Mouse (Mus musculus) forebrain, embryonic 16.5 days (tissue): ENCODE measurements around the gene Art3. TPM values are rescaled to one million over a fixed set of nuclear protein-coding genes. Genes with fewer than 3 reads are reported as not detected.

Experiments
- ATAC-seq: fragments of 200-750 bp; cut with Nextera tagmentation; 2 replicates; pipeline ENCODE4 v1.8.0; 2017; ENCODE audit warnings: mild to moderate bottlenecking, moderate library complexity
- H3K27ac ChIP-seq: fragments of 300-500 bp; sonication (generic); 2 replicates; pipeline ENCODE4 v1.5.1; 2014; ENCODE audit warnings: low read length, control low read depth
- H3K27me3 ChIP-seq: fragments of 300-500 bp; sonication (generic); replicated peaks from 2 replicates; pipeline ENCODE4 v1.6.1; 2014; ENCODE audit warnings: low read length; ENCODE audit not compliant: control insufficient read depth, insufficient read depth
- H3K36me3 ChIP-seq: fragments of 300-500 bp; sonication (generic); 2 replicates; pipeline ENCODE4 v1.6.1; 2014; ENCODE audit not compliant: control insufficient read depth, insufficient read depth
- H3K4me1 ChIP-seq: fragments of 300-500 bp; sonication (generic); replicated peaks from 2 replicates; pipeline ENCODE4 v1.6.1; 2014; ENCODE audit warnings: low read length; ENCODE audit not compliant: control insufficient read depth, insufficient read depth
- H3K4me2 ChIP-seq: fragments of 300-500 bp; sonication (generic); 2 replicates; pipeline ENCODE4 v1.6.1; 2014; ENCODE audit warnings: mild to moderate bottlenecking, low read length, control low read depth
- H3K4me3 ChIP-seq: fragments of 300-500 bp; sonication (generic); replicated peaks from 2 replicates; pipeline ENCODE4 v1.5.1; 2014; ENCODE audit warnings: mild to moderate bottlenecking, low read length, control low read depth
- H3K9ac ChIP-seq: fragments of 300-500 bp; sonication (generic); replicated peaks from 2 replicates; pipeline ENCODE4 v1.6.1; 2014; ENCODE audit warnings: low read depth, low read length, control low read depth
- H3K9me3 ChIP-seq: fragments of 300-500 bp; sonication (generic); 2 replicates; pipeline ENCODE4 v1.6.1; 2016; ENCODE audit warnings: low read length; ENCODE audit not compliant: control insufficient read depth
- WGBS: fragments of 180-500 bp; shearing (Covaris S2); extraction: QIAGEN DNeasy Blood & Tissue Kit; methylation state at CpG from one replicate; pipeline ENCODE4 v1.1.7; 2014; 5-methylcytosine and 5-hydroxymethylcytosine counted together
- polyA plus RNA-seq: library from polyadenylated mRNA; unstranded; fragments of >200 nt; fragmentation: Nextera tagmentation; extraction: Ambion mirVana; gene quantifications from 2 replicates; pipeline ENCODE4 v1.2.1, GENCODE M21; 2015

Art3 gene
- polyA plus RNA-seq, 1 experiment from 2014 or later, result 3.5 TPM

DNA sequence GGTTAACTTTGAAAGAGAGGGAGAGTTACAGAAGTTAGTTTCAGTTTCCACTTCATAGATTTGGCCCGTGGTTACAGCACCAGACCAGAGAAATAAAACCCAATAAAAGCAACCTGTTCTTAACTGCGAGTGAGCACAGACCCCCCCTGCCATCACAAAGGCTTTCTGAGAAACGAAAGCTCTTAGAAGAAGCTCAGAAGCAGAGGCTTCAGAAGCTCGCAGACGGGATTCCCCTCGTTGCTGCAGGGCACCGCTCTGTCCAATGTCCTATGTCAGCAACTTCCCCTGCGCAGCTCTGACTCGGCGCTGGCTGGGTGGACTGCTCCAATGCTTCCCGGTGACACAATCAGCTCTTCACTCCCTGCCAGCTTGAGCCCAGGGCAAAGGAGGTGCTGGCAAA lies 21.9 kb downstream of the Art3 start:
- ATAC-seq, result no peak
- Histone ChIP-seq H3K4me3 (no peak overlapping the region), H3K4me1 (peaks cover 3% of the 10 kb centered on the region; the same call in 1 of the 2 replicates), H3K9ac (no peak overlapping the region), H3K4me2 (peak overlapping the region; percentile 22), H3K27me3 (no peaks in the 10 kb centered on the region), H3K9me3 (no peaks in the 10 kb centered on the region), H3K36me3 (no peaks in the 10 kb centered on the region), H3K27ac (no peak overlapping the region)
- WGBS, result 54% methylated on average over 11 of the region's 11 CpGs

DNA sequence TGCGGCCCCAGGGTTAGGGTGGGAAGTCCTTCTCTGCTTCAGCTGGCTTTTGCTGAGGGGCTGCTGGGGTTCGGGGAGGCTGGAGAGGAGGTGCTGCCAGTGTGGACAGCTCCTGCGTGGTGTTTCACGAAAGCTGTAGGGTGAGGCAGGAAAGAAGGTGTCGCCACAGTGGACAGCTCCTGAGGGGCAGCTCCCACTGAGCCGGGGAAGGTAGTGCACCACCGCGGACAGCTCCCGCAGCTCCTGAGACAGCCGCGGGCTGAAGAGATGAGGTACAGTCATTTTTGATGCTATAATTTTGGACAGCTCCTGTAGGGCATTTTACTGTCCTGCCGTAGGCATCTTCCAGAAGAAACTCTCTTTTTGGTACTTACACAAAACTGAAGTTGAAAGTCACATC lies 26.4 kb downstream of the Art3 start:
- Histone ChIP-seq H3K27ac (no peak overlapping the region), H3K27me3 (no peaks in the 10 kb centered on the region), H3K9ac (no peak overlapping the region), H3K4me2 (no peak overlapping the region), H3K36me3 (no peaks in the 10 kb centered on the region), H3K9me3 (no peaks in the 10 kb centered on the region), H3K4me3 (no peak overlapping the region), H3K4me1 (no peaks in the 10 kb centered on the region)
- no peak for ATAC-seq
- WGBS, result 62% methylated on average over 11 of the region's 12 CpGs

DNA sequence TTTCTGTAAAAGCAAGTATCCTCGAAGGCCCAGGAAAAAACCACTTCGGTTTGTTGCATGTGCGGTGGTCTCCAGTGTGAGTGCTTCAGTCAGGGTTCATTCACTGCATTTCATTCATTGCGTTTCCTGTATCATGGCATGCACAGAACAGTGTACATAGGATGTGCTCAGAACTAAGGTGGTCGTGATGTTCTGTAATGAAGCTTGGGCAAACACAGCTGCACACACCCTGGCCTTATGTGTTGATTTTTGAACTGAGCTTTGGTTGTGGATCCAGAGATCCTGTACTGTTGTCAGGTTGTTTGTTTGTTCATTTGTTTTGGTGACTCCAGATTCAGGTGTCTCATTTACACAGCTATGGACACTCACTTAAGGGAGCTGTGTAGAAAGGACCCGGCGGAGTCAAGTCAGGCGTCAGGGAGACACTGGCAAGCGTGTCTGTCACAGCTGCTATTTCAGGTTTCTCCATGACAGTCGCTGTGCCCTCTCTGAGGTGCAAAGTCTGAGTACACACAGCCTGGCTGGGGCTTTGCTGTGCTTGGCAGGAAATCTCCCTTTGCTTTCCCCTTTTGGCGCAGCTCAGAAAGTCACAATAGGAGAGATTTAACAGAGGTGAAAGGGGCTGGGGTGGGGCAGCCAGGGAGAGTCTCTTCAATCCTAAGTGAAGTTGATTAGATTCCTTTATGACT lies 27.3 kb downstream of the Art3 start:
- Histone ChIP-seq H3K27ac (no peak overlapping the region), H3K36me3 (no peaks in the 10 kb centered on the region), H3K4me2 (no peak overlapping the region), H3K9me3 (no peaks in the 10 kb centered on the region), H3K4me1 (no peaks in the 10 kb centered on the region), H3K27me3 (no peaks in the 10 kb centered on the region), H3K9ac (no peak overlapping the region), H3K4me3 (no peak overlapping the region)
- WGBS, result 76% methylated on average over 11 of the region's 11 CpGs
- ATAC-seq, result no peak

DNA sequence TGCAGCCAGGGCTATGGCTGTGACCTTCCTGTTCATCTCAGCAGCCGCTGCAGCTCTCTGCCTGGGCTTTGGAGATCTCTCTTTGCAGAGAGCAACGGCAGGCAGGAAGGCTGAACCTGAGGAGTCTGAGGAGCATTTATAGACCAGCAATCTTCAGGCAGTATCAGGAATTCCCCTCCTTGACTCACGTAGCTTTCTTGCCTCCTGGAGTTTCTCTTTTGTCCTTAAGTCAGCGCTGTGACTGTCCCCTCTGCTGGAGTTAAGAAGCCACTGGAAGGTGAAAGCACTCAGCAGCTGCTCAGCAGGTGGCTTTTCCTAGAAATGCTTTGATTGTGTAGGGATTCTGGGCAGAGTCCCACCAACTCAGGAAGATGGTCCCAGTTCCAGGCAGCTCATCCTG lies 31.6 kb downstream of the Art3 start:
- Histone ChIP-seq H3K9me3 (no peaks in the 10 kb centered on the region), H3K27me3 (no peaks in the 10 kb centered on the region), H3K27ac (no peak overlapping the region), H3K4me2 (no peak overlapping the region), H3K4me1 (no peaks in the 10 kb centered on the region), H3K36me3 (no peaks in the 10 kb centered on the region), H3K4me3 (no peak overlapping the region), H3K9ac (no peak overlapping the region)
- no peak for ATAC-seq
- 6% methylated on average over 4 of the region's 4 CpGs for WGBS

DNA sequence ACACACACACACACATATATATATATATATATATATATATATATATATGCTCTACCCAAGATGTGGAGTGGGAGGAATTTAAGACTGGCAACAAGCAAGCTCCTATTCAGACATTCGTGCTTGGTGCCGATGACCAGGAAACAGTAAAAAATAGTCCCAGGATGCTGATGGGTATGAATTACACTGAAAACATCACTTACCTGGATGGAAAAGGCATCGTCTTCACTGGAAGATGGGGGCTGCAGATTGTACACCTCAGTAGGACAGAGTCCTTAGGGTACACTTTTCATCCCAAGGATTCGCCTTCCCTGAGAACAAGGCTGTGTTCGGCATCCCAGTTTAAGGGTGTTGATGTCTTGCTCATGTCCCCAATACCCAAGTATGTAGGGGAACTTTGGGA lies 32.4 kb downstream of the Art3 start:
- Histone ChIP-seq H3K9me3 (no peaks in the 10 kb centered on the region), H3K36me3 (no peaks in the 10 kb centered on the region), H3K4me3 (no peak overlapping the region), H3K9ac (no peak overlapping the region), H3K4me1 (no peaks in the 10 kb centered on the region), H3K4me2 (no peak overlapping the region), H3K27me3 (no peaks in the 10 kb centered on the region), H3K27ac (no peak overlapping the region)
- 92% methylated on average over 5 of the region's 5 CpGs for WGBS
- no peak for ATAC-seq

DNA sequence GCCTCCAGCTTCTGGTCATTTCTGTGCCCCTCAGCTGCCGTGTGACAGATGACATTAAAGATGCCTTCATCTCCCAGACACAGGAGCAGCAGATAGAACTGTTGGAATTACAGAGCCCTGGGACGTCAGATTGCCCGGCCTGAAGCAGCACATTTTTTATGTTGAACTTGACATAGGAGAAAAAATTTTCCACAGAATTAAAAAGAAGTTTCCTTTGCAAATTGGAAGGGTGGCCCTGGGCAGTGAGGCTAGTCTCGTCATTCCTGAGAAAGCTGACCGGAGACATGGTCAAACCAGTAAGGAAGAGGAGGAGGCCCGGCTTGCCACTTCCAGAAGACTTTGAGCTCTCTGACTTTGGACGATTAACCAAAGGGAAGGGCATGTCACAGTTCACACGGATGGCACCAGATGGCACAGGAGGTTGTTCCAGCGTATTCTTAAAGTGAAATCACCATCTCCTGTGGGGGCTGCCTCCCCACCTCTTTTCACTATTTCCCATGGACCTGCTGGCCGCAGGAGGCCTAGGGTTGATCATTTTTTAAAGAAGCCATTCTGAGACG lies 33.6 kb downstream of the Art3 start:
- Histone ChIP-seq H3K4me3 (no peak overlapping the region), H3K36me3 (no peaks in the 10 kb centered on the region), H3K9ac (no peak overlapping the region), H3K9me3 (no peaks in the 10 kb centered on the region), H3K4me1 (peaks cover 3% of the 10 kb centered on the region), H3K4me2 (no peak overlapping the region), H3K27ac (no peak overlapping the region), H3K27me3 (no peaks in the 10 kb centered on the region)
- WGBS, result 79% methylated on average over 11 of the region's 11 CpGs
- no peak for ATAC-seq

DNA sequence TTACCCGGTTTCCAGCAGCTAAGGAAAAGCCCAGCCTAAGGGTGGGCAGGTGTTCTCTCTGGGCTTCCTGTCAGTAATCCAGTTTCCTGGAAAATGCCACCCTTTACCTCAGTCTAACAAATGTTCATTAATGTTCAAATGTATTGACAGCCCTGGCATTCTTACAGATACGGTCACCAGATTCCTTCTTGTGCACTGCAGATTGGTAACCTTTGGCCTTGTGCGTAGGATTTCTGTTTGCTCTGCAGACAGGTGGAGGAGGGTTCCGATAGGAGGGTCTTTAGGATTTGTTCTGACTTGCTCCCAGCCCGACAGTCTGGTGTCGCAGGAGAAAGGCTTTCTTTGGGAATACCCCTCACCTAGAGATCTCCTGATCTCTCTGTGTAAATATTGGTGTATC lies 34.9 kb downstream of the Art3 start:
- H3K9ac ChIP-seq, result no peak overlapping the region
- H3K36me3 ChIP-seq, result no peaks in the 10 kb centered on the region
- H3K4me1 ChIP-seq, result peaks cover 9% of the 10 kb centered on the region
- no peak for ATAC-seq
- no peak overlapping the region for H3K27ac ChIP-seq
- H3K4me2 ChIP-seq, result no peak overlapping the region
- H3K4me3 ChIP-seq, result no peak overlapping the region
- H3K27me3 ChIP-seq, result no peaks in the 10 kb centered on the region
- WGBS, result 86% methylated on average over 6 of the region's 6 CpGs
- H3K9me3 ChIP-seq, result no peaks in the 10 kb centered on the region

DNA sequence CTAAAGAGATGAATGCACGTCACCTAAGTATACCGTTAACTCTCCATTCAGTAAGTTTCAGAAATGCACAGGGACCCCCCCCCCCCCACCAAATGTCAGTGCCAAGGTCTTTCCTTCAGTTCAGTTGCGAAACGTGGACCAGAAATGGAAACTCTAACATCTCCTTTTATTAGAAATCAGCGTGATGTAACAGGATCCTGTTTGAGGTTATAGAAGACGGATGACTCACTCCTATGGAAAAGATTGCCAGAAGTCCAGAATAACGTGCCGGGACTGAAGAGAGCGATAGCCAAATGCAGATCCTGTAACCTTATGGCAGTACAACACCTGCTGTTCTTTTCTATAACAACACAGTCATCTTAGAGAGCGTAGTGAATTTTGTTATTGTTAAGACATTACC lies 36.8 kb downstream of the Art3 start:
- Histone ChIP-seq H3K9me3 (no peaks in the 10 kb centered on the region), H3K4me2 (no peak overlapping the region), H3K4me3 (no peak overlapping the region), H3K9ac (no peak overlapping the region), H3K27ac (no peak overlapping the region), H3K27me3 (no peaks in the 10 kb centered on the region), H3K4me1 (peaks cover 9% of the 10 kb centered on the region), H3K36me3 (no peaks in the 10 kb centered on the region)
- ATAC-seq, result no peak
- 62% methylated on average over 10 of the region's 10 CpGs for WGBS

DNA sequence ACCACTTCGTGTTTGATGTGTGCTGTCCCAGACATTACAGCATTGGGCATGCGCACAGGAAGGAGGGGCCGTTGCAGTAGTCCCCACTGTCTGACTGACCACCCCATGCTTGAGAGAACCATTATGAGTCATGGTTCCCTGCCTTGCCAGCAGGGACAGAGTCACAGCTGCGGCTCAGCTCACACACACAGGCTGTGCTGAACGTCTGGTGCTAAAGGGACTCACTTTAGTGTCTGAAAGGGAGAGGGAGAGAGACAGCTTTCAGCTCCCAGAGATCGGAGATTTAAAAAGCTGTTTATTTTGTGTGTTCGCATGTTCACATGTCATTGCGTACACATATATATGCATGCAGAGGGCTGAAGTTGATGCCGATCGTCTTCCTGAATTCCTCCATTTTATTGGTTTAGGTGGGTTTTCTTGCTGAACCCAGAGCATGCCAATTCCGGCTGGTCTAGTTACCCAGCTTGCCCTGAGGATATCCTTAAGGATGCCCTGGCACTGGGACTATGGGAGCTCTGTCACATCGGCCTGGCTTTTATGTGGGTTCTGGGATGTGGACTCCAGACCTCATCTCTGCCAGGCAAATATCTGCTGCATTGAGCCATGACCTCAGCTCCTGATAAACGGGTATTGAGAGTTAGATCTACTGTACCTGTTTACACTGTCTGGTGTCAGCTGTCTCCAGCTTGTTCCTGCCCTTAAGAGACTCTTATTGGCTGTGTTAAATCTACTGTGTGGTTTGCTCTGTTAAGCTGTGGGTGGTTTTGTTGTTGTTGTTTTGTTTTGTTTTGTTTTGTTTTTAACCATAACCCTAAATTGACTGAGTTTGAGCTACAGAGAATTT lies 37.7 kb downstream of the Art3 start:
- 59% methylated on average over 13 of the region's 13 CpGs for WGBS
- no peaks in the 10 kb centered on the region for H3K36me3 ChIP-seq
- H3K27ac ChIP-seq, result no peak overlapping the region

More for the DNA sequence above, 37.7 kb downstream of the Art3 start:
- Histone ChIP-seq H3K4me2 (no peak overlapping the region), H3K9ac (no peak overlapping the region), H3K27me3 (no peaks in the 10 kb centered on the region), H3K4me3 (no peak overlapping the region), H3K4me1 (peaks cover 9% of the 10 kb centered on the region), H3K9me3 (no peaks in the 10 kb centered on the region)
- peak; percentile 95 for ATAC-seq
